Mouse (Mus musculus): ENCODE data around the gene Gm3147. TPM values are rescaled to one million over a fixed set of nuclear protein-coding genes. Genes with fewer than 3 reads are reported as not detected.

Gm3147 gene
- not detected for total RNA-seq (2023)

DNA sequence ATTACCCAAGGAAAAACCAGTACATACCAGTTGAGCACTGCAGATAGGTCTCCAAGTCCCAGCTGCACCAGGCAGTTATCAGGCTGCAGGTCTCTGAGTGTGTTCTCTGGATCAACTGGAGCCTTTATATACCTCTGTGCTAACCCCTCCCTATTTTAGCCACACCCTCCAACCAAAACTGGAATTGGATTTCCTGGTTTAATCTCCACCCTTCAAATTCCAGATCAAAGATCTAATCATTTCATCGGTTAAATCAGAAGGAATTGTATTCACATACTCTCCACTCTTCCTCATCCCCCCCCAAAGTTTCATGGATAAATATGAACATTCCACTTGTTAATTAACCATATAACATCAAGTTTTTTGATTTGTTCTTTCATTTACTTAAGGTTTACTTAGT is at the start of gene Gm3147:
TSS of gene Gm3147 (minus strand) at position 101 of the 400 bp plus-strand sequence.

GRCm38 (mm10) chr5:94648082-94648481 is 31.9 kb upstream of the Gm3147 start, which contains the start of gene Gm6205:
Gm6205 (plus strand) TSS chr5:94648382.

DNA sequence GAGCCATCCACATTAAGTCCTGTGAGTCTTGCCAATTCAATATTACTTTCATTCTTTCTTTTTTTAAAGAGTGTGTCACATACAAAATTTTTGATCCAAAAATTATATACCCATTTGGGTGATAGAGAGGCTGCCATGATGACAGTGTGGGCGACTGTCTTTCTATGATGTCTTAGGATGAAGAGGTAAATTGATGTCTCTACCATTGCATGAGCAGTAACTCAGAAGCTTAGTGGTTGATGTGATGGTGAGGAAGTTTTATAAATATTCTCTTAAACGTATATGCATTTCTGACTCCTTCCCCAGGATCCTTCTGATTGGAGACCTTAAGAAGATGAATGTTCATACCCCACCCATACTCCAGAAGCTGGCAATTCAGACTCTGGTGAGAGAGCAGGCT is 7.5 kb upstream of the Gm3147 start, which contains the start of gene Gm6509:
TSS of gene Gm6509 (plus strand) at position 301 of the 400 bp plus-strand sequence.

Other genes starting within 250 kb of the Gm3147 start
- not detected for gene Gm7682, start 170.6 kb downstream of the Gm3147 start, total RNA-seq (2023)
- gene Gm3139, start 90.1 kb downstream of the Gm3147 start, total RNA-seq (2023), result not detected
- not detected for gene Gm6509, start 7.6 kb upstream of the Gm3147 start, total RNA-seq (2023)
- gene Gm6205, start 32.0 kb upstream of the Gm3147 start, total RNA-seq (2023), result not detected
- gene Gm3183, start 249.1 kb upstream of the Gm3147 start, total RNA-seq (2023), result not detected

Data from CD4-positive naive resting alpha-beta T cell, adult 76 days (primary cell).